Mouse (Mus musculus): ENCODE measurements around the gene Zfp574.

Zfp574 gene

GRCm38 (mm10) chr7:25072716-25073390 lies 486 bp downstream of the Zfp574 start:
- DNase-seq (ENCODE audit: low spot score in 2 of 2), result peak; percentile 51 to 59

DNA sequence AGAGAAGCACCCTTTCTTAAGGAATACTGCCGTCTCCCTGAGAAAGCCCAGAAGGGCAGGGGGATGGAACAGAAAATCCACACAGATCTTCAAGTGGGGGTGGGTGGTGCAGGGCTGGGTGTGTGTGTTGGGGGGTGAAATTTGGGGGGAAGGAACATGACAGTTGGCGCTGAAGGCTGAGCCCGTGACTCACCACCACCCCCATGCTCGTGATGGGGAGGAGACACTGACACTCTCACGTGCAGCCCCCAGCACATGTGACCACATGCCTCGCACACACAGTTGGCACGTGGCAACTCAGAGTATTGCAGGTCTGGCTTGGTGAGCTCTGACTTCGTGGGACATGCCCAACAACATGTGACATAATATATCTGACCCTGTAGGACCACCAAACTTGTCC lies 1.6 kb downstream of the Zfp574 start:
- DNase-seq (ENCODE audit: low spot score in 2 of 2), result peak; percentile 72 to 74

GRCm38 (mm10) chr7:25076296-25076662 lies 3.9 kb downstream of the Zfp574 start:
- no peak for DNase-seq (ENCODE audit: low spot score in 2 of 2)

- DNase-seq (ENCODE audit: low spot score in 2 of 2), result peak; percentile 97 to 98
Observed at GRCm38 (mm10) chr7:25076663-25077413, 4.5 kb downstream of the Zfp574 start.

DNA sequence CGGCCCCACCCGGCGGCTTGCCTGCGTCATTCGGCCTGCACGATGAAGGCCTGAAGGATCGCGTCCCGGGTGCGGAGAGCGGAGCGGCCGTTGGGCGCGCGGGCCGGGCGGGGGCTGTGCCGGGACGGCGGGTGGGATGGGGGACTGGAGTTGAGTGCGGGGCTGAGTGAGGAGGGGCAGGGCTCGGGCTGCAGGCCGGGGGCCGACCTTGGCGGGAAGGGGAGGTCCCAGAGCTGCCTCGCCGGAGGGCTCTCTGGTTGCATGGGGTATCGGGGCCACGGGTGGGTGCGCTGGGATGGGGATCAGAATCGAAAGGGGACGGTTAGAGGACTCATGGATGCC lies 5.0 kb downstream of the Zfp574 start:
- DNase-seq (ENCODE audit: low spot score in 2 of 2), result no peak

GRCm38 (mm10) chr7:25079496-25080026 lies 7.2 kb downstream of the Zfp574 start:
- no peak for DNase-seq (ENCODE audit: low spot score in 2 of 2)

DNA sequence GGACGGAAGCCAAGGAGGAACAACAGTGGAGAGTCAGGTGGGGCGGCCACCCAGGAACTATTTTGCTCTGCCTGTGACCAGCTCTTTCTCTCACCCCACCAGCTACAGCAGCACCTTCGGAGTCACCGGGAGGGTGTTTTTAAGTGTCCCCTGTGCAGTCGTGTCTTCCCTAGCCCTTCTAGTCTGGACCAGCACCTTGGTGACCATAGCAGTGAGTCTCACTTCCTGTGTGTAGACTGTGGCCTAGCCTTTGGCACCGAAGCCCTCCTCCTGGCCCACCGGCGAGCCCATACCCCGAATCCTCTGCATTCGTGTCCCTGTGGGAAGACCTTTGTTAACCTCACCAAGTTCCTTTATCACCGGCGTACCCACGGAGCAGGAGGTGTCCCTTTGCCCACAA lies 8.1 kb downstream of the Zfp574 start:
- no peak for DNase-seq (ENCODE audit: low spot score in 2 of 2)

DNA sequence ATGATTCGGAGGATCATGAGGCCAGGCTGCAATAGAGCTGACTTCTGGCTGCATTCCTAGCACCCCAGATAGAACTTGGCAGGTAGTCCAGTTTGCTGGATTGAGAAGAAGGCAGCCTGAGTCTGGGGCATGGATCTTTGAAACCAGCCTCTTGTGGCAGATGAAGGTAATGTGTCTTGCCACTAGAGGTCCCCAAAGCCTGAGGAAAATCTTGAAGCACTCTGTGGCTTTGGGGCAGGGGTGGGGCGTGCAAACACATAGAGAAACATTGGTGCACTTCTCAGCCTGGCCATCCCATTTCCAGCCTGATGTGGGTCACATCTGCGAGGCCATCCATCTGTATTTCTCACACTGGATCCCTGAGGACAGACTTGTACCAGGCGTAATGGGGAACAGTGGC lies 10.1 kb downstream of the Zfp574 start:
- DNase-seq (ENCODE audit: low spot score in 2 of 2), result peak; percentile 48 to 54

DNA sequence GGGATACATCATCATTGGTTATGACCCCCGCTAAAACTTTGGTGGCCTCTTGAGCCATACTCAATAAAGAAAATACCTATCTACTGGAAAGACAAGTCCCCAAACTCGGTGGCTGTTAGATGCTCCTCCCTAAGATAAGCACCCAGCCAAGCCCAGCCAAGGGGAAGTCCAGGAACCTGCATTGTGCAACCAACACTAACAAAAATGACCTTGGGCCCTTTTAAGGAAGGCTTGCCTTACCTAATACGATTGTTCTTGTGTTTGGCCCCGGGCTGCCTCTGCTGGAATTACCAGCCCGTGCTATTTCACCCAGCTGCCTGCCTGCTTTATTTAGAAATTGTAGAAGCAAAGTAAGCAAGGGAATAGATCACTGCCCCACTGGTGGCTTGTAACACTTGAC lies 12.3 kb downstream of the Zfp574 start:
- DNase-seq (ENCODE audit: low spot score in 2 of 2), result no peak

- DNase-seq (ENCODE audit: low spot score in 2 of 2), result no peak
Observed at GRCm38 (mm10) chr7:25086656-25087055, 14.3 kb downstream of the Zfp574 start.

GRCm38 (mm10) chr7:25087256-25087912 lies 15.0 kb downstream of the Zfp574 start:
- no peak for DNase-seq (ENCODE audit: low spot score in 2 of 2)

GRCm38 (mm10) chr7:25087972-25088371 lies 15.6 kb downstream of the Zfp574 start:
- DNase-seq (ENCODE audit: low spot score in 2 of 2), result no peak

- no peak for DNase-seq (ENCODE audit: low spot score in 2 of 2)
Observed at GRCm38 (mm10) chr7:25088531-25088930, 16.2 kb downstream of the Zfp574 start.

- DNase-seq (ENCODE audit: low spot score in 2 of 2), result no peak
Observed at GRCm38 (mm10) chr7:25088968-25089367, 16.6 kb downstream of the Zfp574 start.

DNA sequence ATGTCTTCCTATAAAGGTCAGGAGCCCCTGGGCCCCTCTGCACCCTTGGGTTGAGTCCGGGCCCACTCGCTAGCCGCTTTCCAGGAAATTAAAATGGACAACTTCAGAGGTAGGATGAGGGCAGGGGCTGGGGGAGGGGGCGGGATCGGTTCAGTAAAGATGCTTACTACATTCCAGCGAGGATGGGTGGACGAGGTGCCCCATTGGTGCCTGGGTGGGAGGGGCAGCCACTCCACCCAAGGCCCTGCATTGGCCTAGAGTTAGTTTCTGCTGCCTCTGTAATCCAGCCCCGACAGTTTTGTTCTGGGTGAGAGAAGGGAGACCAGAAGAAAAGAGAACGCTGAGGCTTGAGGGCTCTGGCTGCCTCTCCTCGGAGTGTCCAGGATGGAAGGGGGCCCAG lies 17.5 kb downstream of the Zfp574 start:
- no peak for DNase-seq (ENCODE audit: low spot score in 2 of 2)

- no peak for DNase-seq (ENCODE audit: low spot score in 2 of 2)
Observed at GRCm38 (mm10) chr7:25098169-25098568, 25.8 kb downstream of the Zfp574 start.

DNA sequence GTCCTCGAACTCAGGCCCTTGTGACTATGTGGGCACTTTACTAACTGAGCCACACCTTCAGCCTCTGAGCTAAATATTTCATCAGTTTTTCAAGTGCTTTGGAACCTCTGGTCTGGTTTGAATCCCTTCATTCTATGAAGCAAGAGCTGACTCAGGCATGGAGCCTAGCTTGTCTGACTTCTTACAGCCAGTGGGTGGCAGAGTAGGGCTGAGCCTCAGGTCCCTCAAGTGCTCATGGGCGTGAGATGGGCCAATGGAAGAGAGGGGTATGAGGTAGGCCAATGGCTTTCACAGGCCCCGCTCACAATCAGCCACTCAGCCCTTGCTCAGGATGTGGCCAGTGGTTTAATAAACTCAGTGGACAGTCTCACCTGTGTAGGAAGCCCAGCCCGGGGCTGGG lies 27.2 kb downstream of the Zfp574 start:
- no peak for DNase-seq (ENCODE audit: low spot score in 2 of 2)

GRCm38 (mm10) chr7:25105411-25106160 lies 33.2 kb downstream of the Zfp574 start:
- peak; percentile 80 to 89 for DNase-seq (ENCODE audit: low spot score in 2 of 2)

DNA sequence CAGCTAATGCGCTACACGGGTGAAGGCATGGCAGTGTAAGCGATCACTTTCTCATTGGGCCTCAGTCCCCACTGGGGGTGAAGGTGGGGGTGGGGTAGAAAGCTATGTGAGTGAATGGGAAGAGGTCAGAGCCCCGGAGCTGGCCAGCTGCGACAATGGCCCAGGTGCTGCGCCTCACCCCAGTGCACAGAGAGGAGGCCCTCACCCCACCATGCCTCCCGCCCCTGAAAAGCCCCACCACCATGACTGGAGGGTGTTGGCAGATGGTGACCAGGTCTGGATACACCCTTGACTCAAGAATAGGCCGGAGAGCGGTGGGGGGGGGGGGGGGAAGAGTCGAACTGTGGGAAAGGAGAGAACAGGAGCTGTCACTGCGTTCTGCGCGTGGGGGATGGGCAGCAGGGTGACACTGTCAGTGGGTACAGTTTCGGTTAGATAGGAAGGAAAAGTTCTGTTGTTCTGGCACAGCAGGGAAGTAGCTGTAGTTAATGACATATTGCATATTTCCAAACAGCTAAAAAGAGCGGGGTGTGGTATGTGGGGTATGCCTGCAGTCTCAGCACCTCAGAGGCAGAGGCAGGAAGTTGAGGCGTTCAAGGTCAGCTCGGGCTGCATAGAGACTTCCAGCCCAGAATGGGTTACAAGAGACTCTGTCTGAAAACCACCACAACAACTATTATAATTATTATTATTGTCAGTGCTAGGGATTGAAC lies 34.6 kb downstream of the Zfp574 start:
- no peak for DNase-seq (ENCODE audit: low spot score in 2 of 2)

DNA sequence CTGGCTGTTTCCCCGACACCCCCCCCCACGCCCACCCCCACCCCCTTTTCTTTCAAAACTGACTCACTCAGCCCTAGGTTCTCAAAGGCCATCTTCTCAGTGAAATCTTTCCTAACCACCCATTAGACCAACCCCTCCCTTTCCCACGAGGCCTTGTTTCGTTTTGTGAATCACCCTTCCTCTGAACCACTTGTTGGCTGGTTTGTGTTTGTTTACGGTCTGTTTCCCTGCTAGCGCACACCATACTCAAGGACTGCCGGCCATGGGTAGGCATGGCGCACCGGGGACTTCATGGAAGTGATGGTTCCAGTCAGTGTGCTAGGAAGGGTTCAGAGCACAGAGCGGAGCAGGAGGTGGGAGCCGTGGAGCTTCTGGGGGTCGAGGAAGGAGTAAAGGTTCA lies 37.0 kb downstream of the Zfp574 start:
- DNase-seq (ENCODE audit: low spot score in 2 of 2), result no peak

GRCm38 (mm10) chr7:25110336-25110735 lies 38.0 kb downstream of the Zfp574 start:
- DNase-seq (ENCODE audit: low spot score in 2 of 2), result no peak

Data from right cerebral cortex, adult 2 months (tissue).